Mouse (Mus musculus): ENCODE data around the gene Cabs1. TPM values are rescaled to one million over a fixed set of nuclear protein-coding genes. Genes with fewer than 3 reads are reported as not detected.

The Cabs1 gene
- not detected for polyA plus RNA-seq (2017; shearing (Covaris generic))

DNA sequence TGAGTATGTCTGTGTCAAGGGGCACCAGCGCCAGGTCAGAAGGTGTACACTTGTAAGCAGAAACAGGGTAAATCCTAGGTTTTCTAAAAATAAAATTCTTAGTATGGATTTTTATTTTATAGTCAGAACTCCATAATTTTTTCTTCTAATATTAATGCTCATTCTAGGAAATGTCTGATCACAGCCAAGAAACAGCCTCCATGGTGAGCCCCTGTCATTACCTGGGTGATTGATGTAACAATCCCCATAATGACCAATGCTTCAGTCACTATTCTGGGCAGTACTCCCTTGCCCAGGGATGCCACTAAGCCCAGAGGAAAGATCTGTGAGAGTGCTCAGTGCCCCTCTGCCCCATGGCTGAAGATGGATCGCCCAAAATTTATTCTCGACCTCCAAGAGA, at the start of gene Cabs1:
Cabs1 (plus strand) TSS at position 301 of the 400 bp plus-strand sequence.

DNA sequence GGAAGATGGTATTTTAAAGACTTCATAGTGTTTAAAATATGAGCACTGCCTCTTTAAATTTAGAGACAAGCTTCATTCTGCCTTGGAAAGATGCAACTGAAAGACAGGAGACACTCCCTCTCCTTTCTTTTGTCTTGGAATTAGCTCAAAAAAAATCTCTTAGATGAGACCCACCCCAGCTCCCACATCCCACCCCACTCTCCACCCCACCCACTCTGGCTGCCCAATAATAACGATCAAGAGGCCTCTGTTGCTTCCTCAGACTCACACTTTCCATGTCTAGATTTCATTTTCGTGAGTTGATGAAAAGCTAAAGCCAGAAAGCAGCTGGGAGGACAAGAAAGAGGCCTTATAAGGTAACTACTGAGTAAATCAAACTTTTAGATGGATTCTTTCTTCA, 10.0 kb upstream of the Cabs1 start, which contains the start of the genes 2310003L06Rik and Gm28434:
2310003L06Rik (plus strand) TSS at position 259 of the 400 bp plus-strand sequence.
Gm28434 (plus strand) TSS at position 317 of the 400 bp plus-strand sequence.

DNA sequence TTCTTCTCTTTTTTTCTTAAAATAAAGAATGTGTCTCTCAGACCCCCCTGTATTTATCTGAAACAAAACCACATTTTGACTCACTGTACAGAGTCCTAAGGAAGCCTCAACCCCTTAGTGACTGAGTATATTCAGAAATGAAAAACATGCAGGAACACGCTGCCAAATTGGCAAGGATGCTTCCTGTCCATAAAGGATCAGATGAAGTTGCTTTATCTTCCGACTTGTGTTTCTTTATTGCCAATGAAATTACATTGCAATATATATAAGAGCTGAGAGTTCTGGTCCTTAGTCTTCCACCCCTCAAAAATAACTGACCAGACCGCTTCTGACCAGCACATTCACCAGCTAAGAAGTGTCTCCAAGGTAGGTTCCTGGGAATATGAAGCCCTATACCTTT, 23.0 kb downstream of the Cabs1 start, which contains the start of gene Smr3a:
Smr3a (plus strand) TSS at position 301 of the 400 bp plus-strand sequence.

Other genes with a start within 250 kb of the Cabs1 start
- gene Csn1s2a, start 204.9 kb upstream of the Cabs1 start, polyA plus RNA-seq (2017; shearing (Covaris generic)): 1 to 10 TPM in 1 of 2 experiments, not detected in 1; 1.3 TPM
- gene Csn1s2b, start 171.4 kb upstream of the Cabs1 start, polyA plus RNA-seq (2017; shearing (Covaris generic)): under 1 TPM in 1 of 2 experiments, not detected in 1; 0.31 TPM
- gene Prr27, start 153.8 kb upstream of the Cabs1 start, polyA plus RNA-seq (2017; shearing (Covaris generic)): under 1 TPM in 1 of 2 experiments, not detected in 1; 0.57 TPM
- gene Odam, start 94.4 kb upstream of the Cabs1 start, polyA plus RNA-seq (2017; shearing (Covaris generic)): not detected
- not detected for gene Csn3, start 53.9 kb upstream of the Cabs1 start, polyA plus RNA-seq (2017; shearing (Covaris generic))
- gene 2310003L06Rik, start 10.0 kb upstream of the Cabs1 start, polyA plus RNA-seq (2017; shearing (Covaris generic)): under 1 TPM in 1 of 2 experiments, not detected in 1; 0.13 TPM
- gene Gm28434, start 9.9 kb upstream of the Cabs1 start, polyA plus RNA-seq (2017; shearing (Covaris generic)): not detected
- gene Smr3a, start 23.1 kb downstream of the Cabs1 start, polyA plus RNA-seq (2017; shearing (Covaris generic)): under 1 TPM in 1 of 2 experiments, not detected in 1; 0.85 TPM
- not detected for gene Smr2, start 107.1 kb downstream of the Cabs1 start, polyA plus RNA-seq (2017; shearing (Covaris generic))
- gene Gm11116, start 132.1 kb downstream of the Cabs1 start, polyA plus RNA-seq (2017; shearing (Covaris generic)): not detected
- gene Gm11115, start 174.7 kb downstream of the Cabs1 start, polyA plus RNA-seq (2017; shearing (Covaris generic)): not detected